ENCODE assay signal across 1 mouse cellular context in genomic region chr11:118445843-118446242, GRCm38 (mm10).
TF ChIP-seq lines count a peak whose summit lies in the region.

No protein-coding gene starts in this region.

TF ChIP-seq in CH12.LX, 34 proteins besides CTCF, POLR2A, EP300 and RAD21 (continued from another document):
- peak; percentile 33; the same call in 1 of the 2 replicates for TF ChIP-seq MEF2A (IDR thresholded peaks at IDR 0.05; ENCODE audit: borderline replicate concordance, low read depth, low read length)
TF ChIP-seq in CH12.LX: peak in this region for 7.
